Mouse (Mus musculus) heart, adult 9 months (tissue): ENCODE measurements around the gene Layn.

Source experiments
- DNase-seq, 2 experiments: peaks; one replicate each; pipeline ENCODE4 v3.0.0; 2022; ENCODE audit warnings: low spot score in 2 of 2

Layn gene

DNA sequence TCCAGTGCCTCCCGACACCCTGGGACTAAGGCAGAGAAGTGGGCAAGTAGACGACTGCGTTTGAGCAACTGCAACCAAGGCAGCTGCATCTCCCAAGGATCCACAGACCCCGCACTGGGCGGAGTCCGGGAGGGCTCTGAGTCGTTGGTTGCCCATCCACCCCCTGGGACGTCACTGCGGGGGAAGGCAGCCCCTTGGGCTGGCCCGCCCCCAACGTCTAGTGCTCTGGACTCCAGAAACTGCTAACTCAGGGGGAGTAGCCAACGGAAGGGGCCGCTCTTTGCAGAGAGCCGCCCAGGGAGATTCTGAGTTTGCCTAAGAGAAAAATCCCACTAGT, at the start of gene Layn:
Layn (minus strand) TSS at position 116 of the 337 bp plus-strand sequence.
- DNase-seq: peak; percentile 92

DNA sequence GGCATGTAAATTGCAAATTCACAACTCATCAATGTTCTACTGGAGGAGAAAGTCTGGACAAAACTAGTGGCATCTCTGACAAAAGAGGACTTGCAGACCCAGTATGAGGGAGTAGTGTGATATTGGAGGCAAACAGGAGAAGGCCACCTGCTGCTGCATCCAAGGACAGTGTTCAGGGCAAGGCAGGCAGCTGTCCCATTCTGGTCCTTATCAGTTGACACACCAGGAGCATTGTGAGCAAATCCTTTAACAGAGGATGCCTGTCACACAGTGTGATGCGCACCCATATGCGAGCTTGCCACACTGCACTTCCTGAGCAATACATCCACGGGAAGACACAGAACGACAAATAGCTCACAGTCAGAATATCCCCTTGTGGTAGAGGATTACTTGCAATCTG, 37.9 kb upstream of the Layn start:
- no peak for DNase-seq

DNA sequence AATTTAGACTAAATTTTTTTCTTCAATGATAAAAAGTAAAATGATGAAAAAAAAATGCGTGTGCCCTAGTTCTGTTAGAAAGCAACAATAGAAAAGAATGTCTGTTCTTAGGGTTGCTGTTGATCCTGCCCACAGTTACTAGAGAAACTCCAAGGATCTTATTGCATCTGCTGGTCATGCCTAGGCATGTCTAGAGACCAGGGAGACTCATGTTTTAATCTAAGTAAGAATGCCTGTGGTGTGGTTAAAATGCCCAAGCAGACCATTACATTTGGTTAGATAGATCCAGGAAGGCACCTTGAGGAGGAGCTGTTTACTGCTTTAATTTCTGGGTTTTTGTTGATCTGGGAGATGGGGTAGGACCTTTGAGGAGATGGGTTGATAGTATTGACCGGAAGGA, 28.9 kb upstream of the Layn start:
- DNase-seq: no peak

DNA sequence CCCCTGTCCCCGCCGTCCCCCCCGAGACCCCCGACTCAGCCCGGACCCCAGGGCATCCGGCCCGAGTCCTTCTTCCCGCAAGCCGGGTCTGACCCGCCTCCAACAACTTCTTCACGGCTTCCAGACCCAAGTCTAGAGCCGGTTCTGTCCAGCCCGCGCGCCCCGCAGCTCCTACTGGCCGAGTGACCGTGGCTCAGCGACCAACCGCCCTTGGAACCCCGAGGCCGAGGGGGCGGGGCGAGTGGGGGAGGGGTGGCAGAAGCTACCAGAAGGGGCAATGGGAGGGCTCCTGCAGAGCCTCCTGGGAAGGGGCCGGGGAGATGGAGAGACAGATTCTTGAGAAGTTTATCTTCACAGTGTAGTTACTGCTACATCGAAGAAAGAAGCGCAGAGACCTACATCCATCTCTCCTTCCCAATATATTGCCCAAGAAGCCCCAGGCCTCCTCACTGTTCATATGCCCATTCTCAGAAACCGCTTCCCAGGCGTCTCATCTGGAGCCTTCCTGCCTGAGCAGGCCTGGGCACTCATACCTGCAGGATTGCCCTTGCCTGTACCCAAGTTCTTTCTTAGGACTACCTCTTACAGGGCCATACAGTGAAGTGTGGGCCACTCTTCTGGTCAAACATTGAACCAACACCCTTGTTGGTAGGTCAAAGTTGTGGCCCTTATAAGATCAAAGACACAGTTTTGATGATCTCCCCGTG, 27.1 kb upstream of the Layn start:
- DNase-seq: peak in 1 of 2 experiments; percentile 5

DNA sequence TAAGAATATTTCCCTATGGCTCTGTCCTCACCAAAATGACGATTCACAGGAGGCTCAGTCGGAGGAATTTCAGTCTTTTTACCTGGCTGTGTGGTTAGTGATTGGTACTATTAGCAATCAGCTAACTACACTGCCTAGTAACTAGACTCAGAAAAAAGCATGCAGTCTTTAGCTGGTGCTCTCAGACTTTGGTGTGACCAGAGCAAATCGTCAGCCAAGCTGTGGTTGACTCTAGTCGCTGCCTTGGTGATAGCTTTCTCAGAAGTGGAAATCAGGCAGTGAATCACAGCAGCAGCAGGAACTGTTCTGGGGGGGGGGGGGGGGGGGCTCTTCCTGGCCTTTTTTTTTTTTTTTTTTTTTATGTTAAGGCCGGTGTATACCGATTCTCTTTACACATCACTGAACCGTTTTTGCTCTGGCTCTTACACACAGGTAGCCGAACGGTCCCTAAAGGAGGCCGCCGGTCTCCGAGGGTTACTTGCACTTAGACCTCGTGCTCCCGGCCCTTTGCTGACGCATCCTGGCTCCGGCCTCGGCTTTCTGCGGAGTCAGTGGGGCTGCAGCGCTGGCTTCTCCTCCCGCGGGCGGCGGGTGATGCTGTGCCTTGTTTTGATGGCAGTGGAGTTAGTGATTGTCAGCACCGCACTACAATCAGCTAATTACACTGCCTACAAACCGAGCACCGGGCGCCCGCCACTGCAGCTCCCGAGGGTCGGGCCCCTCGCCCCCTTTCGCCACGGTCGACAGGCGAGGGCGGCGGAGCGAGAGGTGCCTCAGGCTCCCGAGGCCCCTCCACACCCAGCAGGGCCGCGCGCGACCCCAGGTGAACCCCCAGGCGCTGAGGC, 26.3 kb upstream of the Layn start:
- DNase-seq: peak; percentile 11 to 26

DNA sequence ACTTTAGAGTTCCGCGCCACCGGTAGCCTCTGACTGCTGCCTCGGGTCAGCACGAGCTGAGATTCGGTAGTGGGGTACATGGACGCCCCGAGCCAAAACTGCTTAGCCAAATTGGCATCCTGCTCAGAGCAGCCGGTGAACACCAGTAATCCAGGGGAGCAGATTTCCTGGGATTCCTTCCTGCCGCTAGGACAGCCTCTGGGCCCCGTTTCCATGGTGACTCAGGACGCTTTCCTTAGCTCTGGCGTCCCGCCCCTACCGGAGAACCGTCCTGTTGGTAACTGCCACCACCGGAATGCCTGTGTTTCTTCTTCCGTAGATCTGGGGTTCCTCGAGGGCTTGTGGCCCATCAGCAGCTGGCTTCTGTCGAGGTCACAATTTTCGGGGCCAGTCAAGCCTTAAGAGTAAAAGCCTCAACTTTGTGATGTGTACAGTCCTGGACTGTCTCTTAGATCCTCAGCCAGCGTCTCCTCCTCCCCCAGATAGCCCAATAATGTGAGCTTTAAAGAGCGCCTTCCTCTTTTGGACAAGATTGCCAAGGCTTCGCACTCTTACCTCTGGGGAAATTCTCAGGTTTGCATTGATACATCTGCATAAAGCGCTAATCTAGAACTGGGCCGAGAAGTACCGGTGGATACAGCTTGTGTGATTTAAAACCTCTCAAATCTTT, 25.0 kb upstream of the Layn start, which contains the start of gene 4833427G06Rik:
4833427G06Rik (minus strand) TSS at position 323 of the 670 bp plus-strand sequence.
- peak; percentile 8 to 20 for DNase-seq

DNA sequence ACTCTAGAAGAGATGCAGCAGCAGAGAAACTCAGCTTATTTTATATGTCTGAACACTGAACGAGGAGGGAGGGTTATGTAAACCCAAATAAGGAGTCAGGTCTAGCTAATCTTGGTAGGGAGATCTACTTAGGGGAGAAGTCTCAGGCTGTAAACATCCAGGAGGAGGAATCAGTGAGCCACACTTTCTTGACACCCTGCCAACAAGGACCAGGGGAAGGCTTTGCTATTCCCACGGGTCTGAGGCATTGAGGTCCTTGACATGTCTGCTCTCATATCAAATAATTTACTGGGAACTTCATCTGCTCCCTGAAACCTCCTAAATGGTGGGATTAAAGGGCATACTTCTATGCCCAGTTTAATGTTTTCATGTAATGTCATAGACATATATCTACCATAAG, 19.4 kb upstream of the Layn start:
- DNase-seq: no peak

DNA sequence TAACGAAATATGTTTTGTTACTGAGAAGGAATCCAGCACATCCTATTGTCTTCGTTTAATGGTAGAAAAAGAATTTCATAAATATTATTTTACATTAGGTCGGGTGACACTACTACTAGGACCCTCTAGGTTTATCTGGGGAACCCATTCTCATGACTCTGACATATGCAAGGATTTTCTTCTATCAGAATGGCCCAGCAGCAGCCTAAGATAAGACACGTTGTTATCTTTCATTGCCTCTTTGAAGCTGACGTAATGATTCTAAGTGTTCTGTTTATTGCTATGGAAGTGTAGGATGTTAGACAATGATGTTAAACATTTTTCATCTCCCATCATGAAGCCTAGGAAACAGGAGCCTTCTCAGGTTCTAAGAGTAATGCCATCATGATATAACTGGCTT, 16.8 kb upstream of the Layn start:
- no peak for DNase-seq

DNA sequence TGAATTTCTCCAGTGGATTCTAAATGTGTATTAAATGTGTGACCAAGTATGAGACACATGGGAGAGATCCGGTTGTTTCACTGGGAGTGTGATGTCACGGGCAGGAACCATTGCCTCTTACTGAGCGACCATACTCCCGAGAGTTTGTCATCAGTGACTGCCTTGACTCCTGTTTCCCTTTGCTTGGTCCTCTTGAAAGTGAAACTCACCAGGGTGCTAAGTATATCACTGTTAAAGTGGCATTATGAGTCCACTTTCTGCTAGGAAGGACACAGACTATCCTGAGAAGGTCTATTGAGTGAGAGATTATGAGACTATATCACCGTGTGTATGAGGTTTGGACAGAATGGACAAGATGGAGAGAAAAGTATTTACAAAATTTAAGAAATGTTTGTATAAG, 4.7 kb upstream of the Layn start:
- no peak for DNase-seq

DNA sequence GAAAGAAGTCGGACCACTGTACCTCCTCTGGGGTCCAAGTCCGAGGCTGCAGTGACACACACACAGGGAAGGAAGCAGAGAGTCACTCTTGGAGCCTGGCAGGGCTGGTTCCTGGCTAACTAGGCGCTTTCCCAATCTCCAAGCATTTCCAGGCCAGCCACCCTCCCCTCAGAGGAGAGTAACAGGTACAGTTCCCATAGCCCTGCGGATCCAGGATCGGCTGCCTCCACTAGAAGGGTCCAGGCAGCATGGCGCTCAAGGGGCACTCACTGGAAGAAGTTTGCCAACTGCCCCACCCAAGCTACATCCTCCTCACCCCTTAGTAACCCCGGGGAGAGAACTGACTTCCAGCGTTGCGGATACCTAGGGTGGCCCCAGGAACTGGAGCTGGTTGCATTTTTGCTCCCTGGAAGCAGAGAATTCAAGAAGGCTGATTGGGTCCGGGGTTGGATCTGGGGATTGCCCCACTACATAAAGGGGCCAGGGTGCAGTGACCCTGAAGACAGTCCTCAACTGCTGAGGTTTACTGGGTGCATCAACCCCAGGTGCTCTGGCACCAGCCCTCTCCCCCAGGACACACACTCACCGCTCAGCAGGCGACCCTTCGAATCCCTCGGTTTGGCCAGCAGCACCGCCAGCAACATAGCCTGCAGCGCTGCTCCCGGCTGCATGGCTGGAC, 455 bp downstream of the Layn start:
- DNase-seq: peak; percentile 12 to 51

DNA sequence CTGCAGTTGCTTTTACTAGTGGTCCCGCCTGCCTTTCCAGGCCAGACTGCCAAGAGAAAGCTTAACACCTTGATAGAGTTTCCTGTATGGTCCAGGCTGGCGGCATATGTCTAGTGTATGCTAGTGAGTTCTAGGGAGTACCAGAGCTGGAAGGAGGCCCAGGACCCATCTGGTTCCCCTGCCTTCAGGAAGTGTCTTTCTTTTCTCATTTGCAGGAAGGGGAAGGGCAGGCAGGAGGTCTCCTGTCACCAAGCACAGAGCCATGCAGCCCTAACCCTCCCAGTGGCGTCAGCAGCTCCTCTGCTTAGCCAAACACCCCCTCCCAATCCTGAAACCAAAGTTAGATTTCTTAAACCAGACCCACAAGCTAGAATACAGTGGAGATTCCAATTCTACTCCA, 1.1 kb downstream of the Layn start:
- peak; percentile 46 to 49 for DNase-seq

DNA sequence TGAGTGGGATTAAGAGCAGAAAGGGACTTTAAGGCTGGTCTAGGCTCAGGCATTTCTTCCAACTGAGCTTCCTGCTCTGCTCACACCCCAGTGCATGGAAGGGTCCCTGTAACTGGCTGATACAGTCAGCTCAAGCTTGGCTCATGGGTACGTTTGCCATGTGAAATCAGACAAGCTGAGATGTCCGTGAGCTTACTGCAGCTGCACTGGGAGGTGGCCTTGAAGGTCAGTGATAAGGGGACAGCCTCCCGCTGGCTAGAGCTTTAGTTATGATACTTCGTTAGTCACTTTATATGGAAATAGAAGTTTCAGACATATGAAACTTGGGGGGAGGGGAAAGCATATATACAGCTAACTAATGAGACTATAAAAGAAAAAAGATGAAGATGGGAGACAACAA, 6.1 kb downstream of the Layn start:
- no peak for DNase-seq

DNA sequence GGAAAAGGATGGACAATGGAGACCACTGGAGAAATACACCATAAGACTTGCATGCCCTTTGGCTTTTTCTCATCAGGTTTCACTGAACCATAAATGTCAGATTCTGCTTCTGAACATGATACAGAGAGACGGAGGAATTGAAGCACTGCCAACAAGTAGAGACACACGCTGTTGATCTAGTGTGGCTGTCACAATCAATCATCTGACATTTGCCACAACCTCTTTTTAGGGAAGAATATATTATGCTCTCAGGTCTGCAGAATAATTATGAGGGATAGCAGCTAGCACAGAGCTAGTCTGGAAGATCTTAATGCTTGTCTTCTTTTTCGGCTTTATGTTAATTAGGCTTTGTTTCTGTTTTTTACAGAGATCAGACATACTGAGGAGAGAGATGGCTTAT, 8.7 kb downstream of the Layn start:
- DNase-seq: no peak

DNA sequence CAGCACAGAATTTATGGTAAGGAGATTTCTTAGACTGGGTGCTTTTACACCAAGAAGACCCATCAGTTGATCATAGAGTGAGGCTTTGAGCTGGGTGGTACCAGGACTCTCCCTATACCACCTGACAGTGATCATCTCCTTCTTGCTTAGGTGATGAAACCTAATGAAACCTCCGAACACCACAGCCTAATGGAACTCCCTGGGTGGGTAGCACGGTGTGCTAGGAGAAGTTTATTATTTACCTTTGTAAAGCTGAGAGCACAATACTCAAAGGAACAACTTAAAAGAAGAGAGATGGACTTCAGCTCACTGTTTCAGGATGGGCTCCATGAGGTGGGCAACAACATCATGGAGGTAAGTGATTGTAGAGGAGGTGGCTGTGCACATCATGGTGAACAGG, 16.3 kb downstream of the Layn start, which contains the start of gene Btg4:
Btg4 (plus strand) TSS at position 301 of the 400 bp plus-strand sequence.
- no peak for DNase-seq

DNA sequence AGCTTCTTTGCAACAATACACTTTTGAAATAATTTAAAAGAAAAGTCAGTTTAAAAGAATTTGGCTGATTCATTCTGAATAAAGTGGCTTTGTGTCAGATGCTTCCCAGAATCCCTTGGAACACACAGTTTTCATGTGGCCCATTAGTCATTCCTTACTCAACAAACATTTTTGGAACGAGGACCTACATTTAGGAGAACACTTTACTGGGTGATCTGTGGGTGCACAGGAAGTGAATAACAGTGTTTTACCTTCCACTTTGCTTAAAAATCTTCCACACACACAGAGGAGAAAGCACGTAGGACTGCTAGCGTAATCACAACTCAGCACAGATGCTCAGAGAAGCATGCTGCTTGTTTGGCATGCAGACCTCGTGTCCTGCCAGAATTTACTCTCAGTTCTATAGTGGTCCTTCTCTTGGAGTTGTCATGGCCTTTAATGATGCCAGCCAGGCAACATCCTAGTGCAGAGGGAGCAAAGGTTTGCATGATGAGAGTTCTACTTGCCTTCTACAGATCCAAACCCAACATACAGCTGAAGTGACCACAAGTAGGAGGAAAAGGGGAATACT, 17.9 kb downstream of the Layn start:
- peak in 1 of 2 experiments; percentile 13 for DNase-seq

DNA sequence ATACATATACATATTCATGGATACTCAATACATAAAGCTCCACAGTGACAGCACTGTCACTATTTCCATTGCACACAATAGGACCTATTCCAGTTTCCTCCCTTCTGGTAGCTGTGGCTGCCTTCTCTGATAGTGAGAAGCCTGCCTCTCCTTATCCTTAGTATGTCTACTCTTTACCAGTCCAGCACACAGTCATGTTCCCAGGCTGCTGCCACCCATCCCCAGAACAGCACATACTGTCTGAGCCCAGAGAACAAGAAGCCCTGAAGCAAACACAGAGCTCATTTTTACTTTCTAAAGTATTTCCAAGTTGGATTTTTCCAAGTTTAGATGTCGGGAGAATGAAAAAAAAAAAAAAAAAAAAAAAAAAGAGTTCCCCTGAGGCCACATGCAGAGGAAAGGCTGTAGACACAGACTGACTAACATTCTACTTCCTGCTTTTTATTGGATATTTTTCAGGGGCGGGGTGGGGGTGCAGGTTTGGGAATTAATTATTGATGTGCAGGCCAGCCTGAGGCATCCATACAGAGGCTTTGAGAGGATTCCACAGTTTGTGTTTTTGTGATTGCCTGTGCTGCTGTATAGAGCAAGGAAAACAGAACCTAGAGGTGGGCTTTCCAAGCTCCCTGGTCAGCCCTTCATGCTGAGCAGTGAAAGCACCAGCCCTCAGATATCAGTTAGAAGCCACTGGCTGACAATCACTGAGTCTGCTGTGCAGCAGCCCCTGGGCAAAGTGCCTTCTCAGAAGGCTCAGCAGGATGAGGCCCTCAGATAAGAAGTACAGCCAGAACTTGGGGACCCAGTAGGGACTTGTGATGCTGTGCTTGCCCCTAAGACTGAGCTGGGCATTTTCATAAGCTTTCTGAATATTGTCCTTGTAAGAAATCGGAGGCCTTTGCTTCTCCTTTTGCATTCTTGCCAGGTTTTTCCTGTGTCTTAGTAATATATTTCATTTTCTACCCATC, 20.3 kb downstream of the Layn start:
- DNase-seq: peak; percentile 36 to 43

DNA sequence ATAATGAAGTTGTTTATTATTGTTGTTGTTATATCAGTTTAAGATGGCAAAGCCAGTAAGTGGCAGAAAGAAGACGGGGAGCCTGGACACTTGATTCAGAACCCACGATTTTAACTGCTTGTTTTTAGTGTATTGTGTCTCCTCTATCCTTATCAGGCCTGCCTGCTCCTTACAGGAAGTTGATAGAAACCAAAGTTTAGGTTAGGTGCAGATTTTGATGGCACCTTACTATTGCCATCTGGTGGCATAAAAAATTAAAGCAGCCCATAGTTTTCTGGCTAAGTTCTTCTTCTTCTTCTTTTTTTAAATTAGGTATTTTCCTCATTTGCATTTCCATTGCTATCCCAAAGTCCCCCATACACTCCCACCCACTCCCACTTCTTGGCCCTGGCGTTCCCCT, 24.7 kb downstream of the Layn start:
- DNase-seq: no peak

DNA sequence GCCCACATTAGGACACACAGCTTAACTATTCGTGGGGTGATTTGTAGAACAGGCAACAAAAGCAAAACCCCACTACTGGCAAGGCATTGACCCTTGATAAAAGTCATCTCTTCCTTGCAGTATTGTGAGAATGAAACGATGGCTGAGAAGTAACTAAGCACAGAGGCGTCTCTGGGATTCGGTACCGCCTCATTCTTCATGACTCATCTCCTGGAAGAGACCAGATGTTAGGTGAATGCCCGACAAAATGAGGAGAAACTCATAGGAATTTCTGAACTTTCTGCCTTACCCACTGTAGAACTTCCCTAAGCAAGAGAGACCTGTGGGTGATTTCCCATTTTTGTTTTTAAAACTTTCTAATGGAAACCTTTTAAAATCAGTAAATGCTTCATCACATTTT, 34.8 kb downstream of the Layn start:
- DNase-seq: no peak

DNA sequence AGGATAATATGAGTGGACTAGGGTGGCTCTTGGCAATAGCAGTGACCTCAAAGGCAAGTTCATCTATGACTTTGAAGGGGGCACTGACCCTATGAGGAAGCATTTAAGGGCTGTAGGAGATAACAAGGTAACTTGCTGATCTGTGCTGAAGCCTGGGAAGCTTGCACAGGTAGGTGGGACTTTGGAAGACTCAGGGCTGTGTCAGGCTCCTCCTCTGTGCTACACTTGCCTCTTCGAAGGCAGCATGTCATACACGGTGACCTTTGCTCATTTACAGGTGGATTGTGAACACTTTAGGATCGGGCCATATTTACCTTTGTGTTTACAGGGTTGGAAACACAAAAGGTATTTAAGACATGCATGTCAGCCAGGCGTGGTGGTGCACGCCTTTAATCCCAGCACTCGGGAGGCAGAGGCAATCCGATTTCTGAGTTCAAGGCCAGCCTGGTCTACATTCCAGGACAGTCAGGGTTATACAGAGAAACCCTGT, 35.4 kb downstream of the Layn start:
- no peak for DNase-seq

DNA sequence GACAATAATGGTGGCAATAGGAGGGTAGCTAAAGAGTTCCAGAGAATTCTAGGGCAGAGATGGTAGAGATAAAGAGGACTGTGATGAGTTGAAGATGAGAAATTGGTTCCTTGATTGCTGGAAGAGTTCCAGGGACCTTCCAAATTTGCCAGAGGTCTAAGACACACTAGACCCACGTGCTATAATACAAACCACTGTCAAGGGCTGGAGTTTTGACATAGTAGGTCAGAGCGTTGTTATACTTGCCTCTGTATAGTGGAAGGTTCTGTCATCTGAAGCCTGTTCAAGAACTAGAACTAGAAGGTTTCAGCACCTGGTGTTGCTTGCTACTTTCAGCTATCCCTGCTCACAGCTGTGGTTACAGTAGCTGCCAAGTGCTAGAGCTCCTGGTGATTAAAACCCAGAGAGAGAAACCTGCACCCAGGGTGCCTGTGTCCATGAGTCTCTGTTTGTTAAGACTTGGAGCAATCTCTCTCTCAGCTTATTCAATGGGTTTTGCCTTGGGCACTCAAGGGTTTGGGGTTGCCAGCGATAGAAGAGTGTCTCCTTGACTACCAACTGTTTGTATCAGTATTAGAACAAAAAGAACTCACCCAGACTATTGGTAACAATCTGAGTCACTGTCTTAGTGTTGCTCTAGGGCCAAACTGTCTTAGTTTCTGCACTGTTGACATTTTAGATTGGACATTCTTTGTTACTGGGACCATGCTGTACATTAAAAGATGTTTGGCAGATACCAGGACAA, 43.9 kb downstream of the Layn start:
- DNase-seq: no peak
